Mouse (Mus musculus): Measurements from ENCODE around the gene Myo1f.

DNA sequence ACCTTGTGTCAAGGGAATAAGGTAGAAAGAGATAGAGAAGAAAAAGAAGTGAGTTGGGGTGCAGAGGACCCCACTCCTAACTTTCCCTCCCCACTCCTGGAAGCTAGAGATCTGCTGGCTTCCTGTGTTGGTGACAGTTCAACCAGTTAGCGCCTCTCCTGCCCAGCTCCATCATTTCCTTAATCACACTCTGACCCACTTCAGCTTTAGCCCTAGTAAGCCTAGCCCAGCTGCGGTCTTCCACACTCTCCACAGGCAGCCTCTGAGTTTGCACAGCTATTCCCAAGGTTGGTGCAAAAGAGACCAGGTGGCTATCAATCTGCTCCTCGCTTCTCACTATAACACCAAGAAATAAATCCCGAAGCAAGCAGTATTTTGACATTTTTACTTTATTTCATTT lies 15.6 kb upstream of the Myo1f start:
- TF ChIP-seq MAFK (IDR thresholded peaks at IDR 0.05; ENCODE audit: borderline replicate concordance, low read depth, low read length) (no peak), CTCF (IDR thresholded peaks at IDR 0.05 in 2 of 3, conservative IDR thresholded peaks at IDR 0.05 in 1 of 3; ENCODE audit: control insufficient read depth in 1 of 3, insufficient read depth in 1 of 3, low read depth in 2 of 3, low read length in 3 of 3, poor library complexity in 1 of 3, severe bottlenecking in 1 of 3) (no peak)

Measured in MEL (cell line).